Mouse (Mus musculus): ENCODE data around the gene Rab31. TPM values are rescaled to one million over a fixed set of nuclear protein-coding genes. Genes with fewer than 3 reads are reported as not detected.

The Rab31 gene
- polyA plus RNA-seq, 1 experiment from 2014 or later, result 59.8 TPM

- H3K4me2 ChIP-seq, result peak overlapping the region; percentile 75
- peak overlapping the region; percentile 98 for H3K9ac ChIP-seq
- H3K27me3 ChIP-seq, result no peaks in the 10 kb centered on the region
- H3K4me1 ChIP-seq, result peaks cover 30% of the 10 kb centered on the region
- H3K4me3 ChIP-seq, result peak overlapping the region; percentile 97
- no peaks in the 10 kb centered on the region for H3K36me3 ChIP-seq
- 0% methylated on average over 41 of the region's 42 CpGs for WGBS
- peak overlapping the region; percentile 99 for H3K27ac ChIP-seq
- ATAC-seq (ENCODE audit: insufficient number of reproducible peaks, insufficient read depth, low FRiP score, low TSS enrichment, low read depth), result peak; percentile 69; the same call in 1 of the 2 replicates
- no peaks in the 10 kb centered on the region for H3K9me3 ChIP-seq
Observed at GRCm38 (mm10) chr17:65613142-65613462, 159.4 kb downstream of the Rab31 start.

GRCm38 (mm10) chr17:65612391-65613141 is 160.0 kb downstream of the Rab31 start:
- WGBS, result under 1% methylated on average over 65 of the region's 91 CpGs
- Histone ChIP-seq H3K4me2 (peak overlapping the region; percentile 75), H3K36me3 (no peaks in the 10 kb centered on the region), H3K4me1 (peaks cover 36% of the 10 kb centered on the region), H3K27ac (peak overlapping the region; percentile 99), H3K4me3 (peak overlapping the region; percentile 97), H3K9me3 (no peaks in the 10 kb centered on the region), H3K9ac (peak overlapping the region; percentile 98), H3K27me3 (no peaks in the 10 kb centered on the region)
- ATAC-seq (ENCODE audit: insufficient number of reproducible peaks, insufficient read depth, low FRiP score, low TSS enrichment, low read depth), result peak; percentile 12; the same call in 1 of the 2 replicates

GRCm38 (mm10) chr17:65611721-65612120 is 160.8 kb downstream of the Rab31 start:
- Histone ChIP-seq H3K36me3 (no peaks in the 10 kb centered on the region), H3K4me3 (peak overlapping the region; percentile 97), H3K9me3 (no peaks in the 10 kb centered on the region), H3K4me1 (peaks cover 40% of the 10 kb centered on the region), H3K27ac (no peak overlapping the region), H3K4me2 (peak overlapping the region; percentile 75), H3K27me3 (no peaks in the 10 kb centered on the region), H3K9ac (no peak overlapping the region; the same call in 1 of the 2 replicates)
- ATAC-seq (ENCODE audit: insufficient number of reproducible peaks, insufficient read depth, low FRiP score, low TSS enrichment, low read depth), result no peak
- WGBS, result 2% methylated on average over 4 of the region's 4 CpGs

GRCm38 (mm10) chr17:65608743-65609142 is 163.8 kb downstream of the Rab31 start:
- Histone ChIP-seq H3K4me1 (peaks cover 41% of the 10 kb centered on the region), H3K4me2 (no peak overlapping the region), H3K27me3 (no peaks in the 10 kb centered on the region), H3K27ac (no peak overlapping the region), H3K36me3 (no peaks in the 10 kb centered on the region), H3K4me3 (no peak overlapping the region), H3K9ac (no peak overlapping the region), H3K9me3 (no peaks in the 10 kb centered on the region)
- no peak for ATAC-seq (ENCODE audit: insufficient number of reproducible peaks, insufficient read depth, low FRiP score, low TSS enrichment, low read depth)
- 71% methylated on average over 5 of the region's 5 CpGs for WGBS

- Histone ChIP-seq H3K4me3 (no peak overlapping the region), H3K9ac (no peak overlapping the region), H3K9me3 (no peaks in the 10 kb centered on the region), H3K36me3 (no peaks in the 10 kb centered on the region), H3K4me2 (no peak overlapping the region), H3K27me3 (no peaks in the 10 kb centered on the region), H3K4me1 (peaks cover 41% of the 10 kb centered on the region), H3K27ac (no peak overlapping the region)
- 82% methylated on average over 2 of the region's 2 CpGs for WGBS
- ATAC-seq (ENCODE audit: insufficient number of reproducible peaks, insufficient read depth, low FRiP score, low TSS enrichment, low read depth), result no peak
Observed at GRCm38 (mm10) chr17:65608312-65608687, 164.3 kb downstream of the Rab31 start.

- Histone ChIP-seq H3K27ac (no peak overlapping the region), H3K9ac (no peak overlapping the region), H3K36me3 (no peaks in the 10 kb centered on the region), H3K27me3 (no peaks in the 10 kb centered on the region), H3K4me1 (peaks cover 41% of the 10 kb centered on the region), H3K9me3 (no peaks in the 10 kb centered on the region), H3K4me2 (no peak overlapping the region), H3K4me3 (no peak overlapping the region)
- no peak for ATAC-seq (ENCODE audit: insufficient number of reproducible peaks, insufficient read depth, low FRiP score, low TSS enrichment, low read depth)
- WGBS, result 53% methylated on average over 7 of the region's 7 CpGs
Observed at GRCm38 (mm10) chr17:65607574-65608311, 164.8 kb downstream of the Rab31 start.

GRCm38 (mm10) chr17:65606014-65606413 is 166.5 kb downstream of the Rab31 start:
- Histone ChIP-seq H3K4me1 (peaks cover 35% of the 10 kb centered on the region), H3K9me3 (no peaks in the 10 kb centered on the region), H3K4me2 (no peak overlapping the region), H3K36me3 (no peaks in the 10 kb centered on the region), H3K9ac (no peak overlapping the region), H3K27ac (no peak overlapping the region), H3K27me3 (no peaks in the 10 kb centered on the region), H3K4me3 (no peak overlapping the region)
- WGBS, result 87% methylated on average over 4 of the region's 4 CpGs
- ATAC-seq (ENCODE audit: insufficient number of reproducible peaks, insufficient read depth, low FRiP score, low TSS enrichment, low read depth), result no peak

- Histone ChIP-seq H3K9ac (no peak overlapping the region), H3K4me3 (no peak overlapping the region), H3K36me3 (no peaks in the 10 kb centered on the region), H3K27ac (no peak overlapping the region), H3K9me3 (no peaks in the 10 kb centered on the region), H3K4me2 (no peak overlapping the region), H3K27me3 (no peaks in the 10 kb centered on the region), H3K4me1 (peaks cover 32% of the 10 kb centered on the region)
- ATAC-seq (ENCODE audit: insufficient number of reproducible peaks, insufficient read depth, low FRiP score, low TSS enrichment, low read depth), result no peak
Observed at GRCm38 (mm10) chr17:65604892-65605291, 167.7 kb downstream of the Rab31 start.

GRCm38 (mm10) chr17:65604315-65604714 is 168.2 kb downstream of the Rab31 start:
- ATAC-seq (ENCODE audit: insufficient number of reproducible peaks, insufficient read depth, low FRiP score, low TSS enrichment, low read depth), result no peak

More at GRCm38 (mm10) chr17:65604315-65604714, 168.2 kb downstream of the Rab31 start:
- peaks cover 28% of the 10 kb centered on the region for H3K4me1 ChIP-seq
- no peak overlapping the region for H3K4me2 ChIP-seq
- no peak overlapping the region for H3K9ac ChIP-seq
- no peaks in the 10 kb centered on the region for H3K36me3 ChIP-seq
- no peak overlapping the region for H3K27ac ChIP-seq
- H3K27me3 ChIP-seq, result no peaks in the 10 kb centered on the region
- no peak overlapping the region for H3K4me3 ChIP-seq
- no peaks in the 10 kb centered on the region for H3K9me3 ChIP-seq

Other genes starting within 250 kb of the Rab31 start
- 0.25 and 0.36 TPM in 2 replicates for gene Tmem232, start 232.0 kb downstream of the Rab31 start, polyA plus RNA-seq (2015; fragmentation: Nextera tagmentation; extraction: Ambion mirVana)
- gene Vapa, start 159.2 kb downstream of the Rab31 start, polyA plus RNA-seq (2015; fragmentation: Nextera tagmentation; extraction: Ambion mirVana), result 187 and 192 TPM in 2 replicates
- 0.29 TPM in 1 of 2 replicates, not detected in the other for gene Txndc2, start 130.6 kb downstream of the Rab31 start, polyA plus RNA-seq (2015; fragmentation: Nextera tagmentation; extraction: Ambion mirVana)
- gene Ppp4r1, start 9.8 kb upstream of the Rab31 start, polyA plus RNA-seq (2015; fragmentation: Nextera tagmentation; extraction: Ambion mirVana), result 44.1 and 46.7 TPM in 2 replicates
- 94.1 and 105 TPM in 2 replicates for gene Ralbp1, start 113.0 kb upstream of the Rab31 start, polyA plus RNA-seq (2015; fragmentation: Nextera tagmentation; extraction: Ambion mirVana)
- gene Twsg1, start 178.5 kb upstream of the Rab31 start, polyA plus RNA-seq (2015; fragmentation: Nextera tagmentation; extraction: Ambion mirVana), result 154 and 159 TPM in 2 replicates